Mouse (Mus musculus) liver, embryonic 11.5 days (tissue): ENCODE results near the gene Ssna1. TPM values are rescaled to one million over a fixed set of nuclear protein-coding genes. Genes with fewer than 3 reads are reported as not detected.
"Not testable (repeated sequence)": the region's sequence is repeated elsewhere in the genome, so short reads cannot be mapped to it uniquely, and the experiment has no call there.

ENCODE experiments used
- ATAC-seq: fragments of 200-750 bp; cut with Nextera tagmentation; replicated peaks from 2 replicates; pipeline ENCODE4 v1.8.0; 2017; ENCODE audit warnings: moderate number of reproducible peaks, mild to moderate bottlenecking, moderate TSS enrichment, moderate library complexity; ENCODE audit not compliant: low FRiP score
- DNase-seq: peaks from one replicate; pipeline ENCODE4 v3.0.0-alpha.2; 2017; ENCODE audit warnings: low spot score
- H3K27ac ChIP-seq: fragments of 300-500 bp; sonication (generic); 2 replicates; pipeline ENCODE4 v1.5.1; 2014; ENCODE audit warnings: mild to moderate bottlenecking, low read depth, low read length, control low read depth
- H3K27me3 ChIP-seq: fragments of 300-500 bp; sonication (generic); replicated peaks from 2 replicates; pipeline ENCODE4 v1.6.1; 2014; ENCODE audit warnings: low read length, mixed read lengths; ENCODE audit not compliant: control insufficient read depth, insufficient read depth
- H3K36me3 ChIP-seq: fragments of 300-500 bp; sonication (generic); 2 replicates; pipeline ENCODE4 v1.6.1; 2014; ENCODE audit warnings: mild to moderate bottlenecking, low read length, moderate library complexity, mixed read lengths; ENCODE audit not compliant: control insufficient read depth, insufficient read depth
- H3K4me1 ChIP-seq: fragments of 300-500 bp; sonication (generic); replicated peaks from 2 replicates; pipeline ENCODE4 v1.6.1; 2014; ENCODE audit warnings: low read length, mixed read lengths; ENCODE audit not compliant: control insufficient read depth, insufficient read depth
- H3K4me2 ChIP-seq: fragments of 300-500 bp; sonication (generic); 2 replicates; pipeline ENCODE4 v1.6.1; 2014; ENCODE audit warnings: mild to moderate bottlenecking, control low read depth, moderate library complexity
- H3K4me3 ChIP-seq: fragments of 300-500 bp; sonication (generic); 2 replicates; pipeline ENCODE4 v1.5.1; 2014; ENCODE audit warnings: low read depth, low read length, control low read depth
- H3K9ac ChIP-seq: fragments of 300-500 bp; sonication (generic); 2 replicates; pipeline ENCODE4 v1.6.1; 2014; ENCODE audit warnings: low read depth, low read length, control low read depth
- H3K9me3 ChIP-seq: fragments of 300-500 bp; sonication (generic); 2 replicates; pipeline ENCODE4 v1.6.1; 2016; ENCODE audit warnings: low read length, inconsistent platforms, mixed read lengths; ENCODE audit not compliant: control insufficient read depth
- WGBS: fragments of 180-500 bp; shearing (Covaris S2); extraction: QIAGEN DNeasy Blood & Tissue Kit; methylation state at CpG from one replicate; pipeline ENCODE4 v1.1.7; 2014; 5-methylcytosine and 5-hydroxymethylcytosine counted together
- polyA plus RNA-seq: library from polyadenylated mRNA; unstranded; fragments of >200 nt; fragmentation: Nextera tagmentation; extraction: Ambion mirVana; gene quantifications from 2 replicates; pipeline ENCODE4 v1.2.1, GENCODE M21; 2014

Ssna1 gene
- polyA plus RNA-seq, 1 experiment from 2014 or later, result 237 TPM

DNA sequence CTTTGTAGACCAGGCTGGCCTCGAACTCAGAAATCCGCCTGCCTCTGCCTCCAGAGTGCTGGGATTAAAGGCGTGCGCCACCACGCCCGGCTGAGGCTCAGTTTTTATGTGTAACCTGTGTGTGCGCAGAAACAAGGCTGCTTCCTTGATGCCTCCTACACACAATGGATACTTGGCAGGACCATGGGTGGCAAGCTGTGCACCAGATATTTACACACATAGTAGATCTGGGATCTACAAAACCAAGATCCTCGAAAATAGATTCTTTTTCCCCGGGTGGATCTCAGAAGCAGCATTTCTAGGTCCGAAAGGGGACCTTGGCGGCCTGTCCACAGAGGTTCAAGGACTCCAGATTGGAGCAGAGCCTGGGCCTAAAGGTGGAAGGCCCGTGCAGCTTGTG, 10.4 kb downstream of the Ssna1 start:
- Histone ChIP-seq H3K9me3 (no peaks in the 10 kb centered on the region), H3K27ac (peak overlapping the region; percentile 71), H3K27me3 (peaks cover 3% of the 10 kb centered on the region; the same call in 1 of the 2 replicates), H3K36me3 (no peaks in the 10 kb centered on the region), H3K9ac (peak overlapping the region; percentile 71), H3K4me2 (peak overlapping the region; percentile 69), H3K4me3 (peak overlapping the region; percentile 75), H3K4me1 (peaks cover 24% of the 10 kb centered on the region)
- peak; percentile 17; the same call in 1 of the 2 replicates for ATAC-seq
- 47% methylated on average over 12 of the region's 12 CpGs for WGBS
- DNase-seq, result no peak

- Histone ChIP-seq H3K27me3 (no peaks in the 10 kb centered on the region), H3K4me1 (peaks cover 18% of the 10 kb centered on the region; the same call in 1 of the 2 replicates), H3K36me3 (no peaks in the 10 kb centered on the region), H3K9ac (no peak overlapping the region), H3K4me2 (peak overlapping the region; percentile 16; the same call in 1 of the 2 replicates), H3K9me3 (no peaks in the 10 kb centered on the region), H3K4me3 (no peak overlapping the region), H3K27ac (no peak overlapping the region)
- no peak for ATAC-seq
- 55% methylated on average over 2 of the region's 2 CpGs for WGBS
- no peak for DNase-seq
These were observed 13.4 kb downstream of the Ssna1 start for GRCm38 (mm10) chr2:25258887-25259286.

DNA sequence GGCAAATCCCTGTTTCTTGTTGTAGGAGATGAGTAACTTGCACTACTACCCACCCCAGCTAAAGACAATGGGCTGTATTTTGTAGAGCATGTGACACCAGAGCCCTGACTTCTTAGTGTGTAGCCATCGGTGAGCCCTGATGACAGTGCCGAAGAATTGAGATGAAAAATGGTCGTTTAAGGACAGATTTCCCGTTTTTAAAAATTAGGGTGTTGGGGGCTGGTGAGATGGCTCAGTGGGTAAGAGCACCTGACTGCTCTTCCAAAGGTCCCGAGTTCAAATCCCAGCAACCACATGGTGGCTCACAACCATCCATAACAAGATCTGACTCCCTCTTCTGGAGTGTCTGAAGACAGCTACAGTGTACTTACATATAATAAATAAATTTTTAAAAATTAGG, 15.0 kb downstream of the Ssna1 start:
- not testable (repeated sequence) for DNase-seq, H3K36me3 ChIP-seq
- WGBS, result 81% methylated on average over 5 of the region's 5 CpGs

DNA sequence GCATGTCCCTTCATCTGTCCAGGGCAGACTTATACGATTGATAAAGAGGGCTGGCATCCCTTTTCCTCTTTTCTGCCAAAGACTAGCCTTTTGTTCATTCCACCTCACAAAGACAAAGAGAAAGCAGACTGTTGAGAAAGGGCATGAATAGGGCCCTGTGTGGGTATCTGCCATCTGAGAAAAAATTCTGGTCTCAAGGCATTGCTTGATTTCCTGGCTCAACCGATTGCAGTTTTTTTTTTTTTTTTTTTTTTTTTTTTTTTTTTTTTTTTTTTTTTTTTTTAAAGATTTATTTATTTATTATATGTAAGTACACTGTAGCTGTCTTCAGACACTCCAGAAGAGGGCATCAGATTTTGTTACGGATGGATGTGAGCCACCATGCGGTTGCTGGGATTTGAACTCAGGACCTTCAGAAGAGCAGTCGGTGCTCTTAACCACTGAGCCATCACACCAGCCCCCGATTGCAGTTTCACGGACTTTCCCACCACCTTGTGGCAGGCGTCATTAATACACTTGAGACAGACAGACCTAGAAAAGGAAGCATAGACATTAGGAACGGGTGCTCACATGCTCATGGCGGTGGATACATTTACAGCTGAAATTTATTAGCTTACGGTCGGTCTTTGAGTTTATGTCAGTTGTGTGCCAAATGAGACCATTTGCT, 15.7 kb downstream of the Ssna1 start:
- not testable (repeated sequence) for H3K9me3 ChIP-seq, H3K27ac ChIP-seq, ATAC-seq, H3K27me3 ChIP-seq, DNase-seq, H3K36me3 ChIP-seq
- H3K4me1 ChIP-seq, result peaks cover 12% of the 10 kb centered on the region; the same call in 1 of the 2 replicates
- 45% methylated on average over 11 of the region's 12 CpGs for WGBS
- peak overlapping the region; percentile 98 for H3K4me2 ChIP-seq
- peak overlapping the region; percentile 92 for H3K4me3 ChIP-seq
- peak overlapping the region; percentile 87 for H3K9ac ChIP-seq

More for the DNA sequence above, 15.0 kb downstream of the Ssna1 start:
- H3K27ac ChIP-seq, H3K9ac ChIP-seq, ATAC-seq, H3K27me3 ChIP-seq, H3K9me3 ChIP-seq, H3K4me2 ChIP-seq, H3K4me3 ChIP-seq: not testable (repeated sequence)
- peaks cover 12% of the 10 kb centered on the region; the same call in 1 of the 2 replicates for H3K4me1 ChIP-seq

GRCm38 (mm10) chr2:25255284-25255779, 16.9 kb downstream of the Ssna1 start, which contains the start of gene Tmem203:
TSS of gene Tmem203 (plus strand) at chr2:25255439.
- under 1% methylated on average over 39 of the region's 39 CpGs for WGBS
- ATAC-seq (peak; percentile 83), DNase-seq (peak; percentile 98)
- peak within 1 kb of the TSS; percentile 92 for H3K4me3 ChIP-seq
- no peaks in the 10 kb centered on the region for H3K27me3 ChIP-seq
- peaks cover 12% of the 10 kb centered on the region; the same call in 1 of the 2 replicates for H3K4me1 ChIP-seq
- peaks cover 17% of the 10 kb centered on the region for H3K36me3 ChIP-seq
- peak within 1 kb of the TSS; percentile 98 for H3K4me2 ChIP-seq
- H3K9ac ChIP-seq, result peak within 1 kb of the TSS; percentile 87
- H3K9me3 ChIP-seq, result no peaks in the 10 kb centered on the region
- peak within 1 kb of the TSS; percentile 76 for H3K27ac ChIP-seq

DNA sequence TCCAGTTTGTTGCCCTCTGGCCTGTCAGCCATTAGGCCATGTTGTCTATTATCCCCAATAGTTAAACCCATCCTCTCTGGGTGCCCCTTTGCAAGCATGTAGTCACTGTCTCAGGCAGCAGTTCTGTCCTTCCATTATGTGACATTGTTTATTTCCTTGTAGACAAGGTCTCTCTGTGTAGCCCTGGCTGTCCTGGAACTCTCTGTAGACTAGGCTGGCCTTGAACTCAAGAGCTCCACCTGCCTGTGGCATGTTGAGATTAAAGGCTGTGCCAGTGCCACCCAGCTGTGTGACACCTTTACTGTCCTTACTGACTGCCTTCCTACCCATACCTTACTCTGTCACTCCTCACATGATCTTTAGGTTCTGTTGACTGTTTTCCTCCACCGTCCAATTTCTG, 19.9 kb downstream of the Ssna1 start:
- Histone ChIP-seq H3K4me1 (peaks cover 12% of the 10 kb centered on the region; the same call in 1 of the 2 replicates), H3K27ac (no peak overlapping the region), H3K27me3 (no peaks in the 10 kb centered on the region), H3K9me3 (no peaks in the 10 kb centered on the region), H3K9ac (no peak overlapping the region), H3K36me3 (peaks cover 33% of the 10 kb centered on the region), H3K4me2 (no peak overlapping the region), H3K4me3 (no peak overlapping the region)
- DNase-seq, result no peak
- no peak for ATAC-seq
- 88% methylated on average over 1 of the region's 1 CpGs for whole genome bisulfite sequencing

- H3K27ac ChIP-seq, result no peak within 1 kb of the TSS
- peaks cover 27% of the 10 kb centered on the region for H3K36me3 ChIP-seq
- 88% methylated on average over 10 of the region's 10 CpGs for WGBS
- H3K9ac ChIP-seq, result no peak within 1 kb of the TSS
- no peak within 1 kb of the TSS for H3K4me2 ChIP-seq
- H3K27me3 ChIP-seq, result peaks cover 21% of the 10 kb centered on the region
- H3K4me1 ChIP-seq, result peaks cover 10% of the 10 kb centered on the region
- H3K4me3 ChIP-seq, result no peak within 1 kb of the TSS
- DNase-seq, result no peak
- ATAC-seq, result no peak
- no peaks in the 10 kb centered on the region for H3K9me3 ChIP-seq
These were observed 25.8 kb downstream of the Ssna1 start, which contains the start of gene AL732309.1 for GRCm38 (mm10) chr2:25246183-25247072. TSS of gene AL732309.1 (minus strand) at chr2:25246863.

DNA sequence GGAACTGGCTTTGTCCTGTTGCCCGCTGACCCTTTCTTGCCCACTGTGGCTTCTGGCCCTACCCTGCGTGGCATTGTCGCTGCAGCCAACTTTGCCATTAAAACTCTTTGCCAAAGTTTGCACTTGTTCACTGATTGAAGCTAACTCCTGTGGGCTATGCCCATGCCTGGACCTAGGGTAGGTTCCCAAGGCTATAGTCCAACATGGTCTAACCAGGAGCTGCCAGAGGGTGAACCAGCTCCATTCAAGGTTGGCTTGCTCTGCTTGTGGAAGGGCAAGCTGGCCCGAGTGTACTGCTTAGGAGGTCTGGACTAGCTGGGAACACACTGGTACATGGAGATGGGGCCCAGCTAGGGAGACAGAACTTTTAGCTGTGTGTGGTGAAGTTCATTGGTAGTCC, 28.1 kb downstream of the Ssna1 start:
- Histone ChIP-seq H3K4me1 (peaks cover 18% of the 10 kb centered on the region), H3K27me3 (peaks cover 23% of the 10 kb centered on the region), H3K4me2 (no peak overlapping the region), H3K9me3 (no peaks in the 10 kb centered on the region), H3K27ac (no peak overlapping the region), H3K36me3 (peaks cover 15% of the 10 kb centered on the region), H3K9ac (no peak overlapping the region), H3K4me3 (no peak overlapping the region)
- WGBS, result 81% methylated on average over 4 of the region's 4 CpGs
- ATAC-seq (no peak), DNase-seq (no peak)
